24 mouse cellular contexts compared by ENCODE assay signal in the genomic region with DNA sequence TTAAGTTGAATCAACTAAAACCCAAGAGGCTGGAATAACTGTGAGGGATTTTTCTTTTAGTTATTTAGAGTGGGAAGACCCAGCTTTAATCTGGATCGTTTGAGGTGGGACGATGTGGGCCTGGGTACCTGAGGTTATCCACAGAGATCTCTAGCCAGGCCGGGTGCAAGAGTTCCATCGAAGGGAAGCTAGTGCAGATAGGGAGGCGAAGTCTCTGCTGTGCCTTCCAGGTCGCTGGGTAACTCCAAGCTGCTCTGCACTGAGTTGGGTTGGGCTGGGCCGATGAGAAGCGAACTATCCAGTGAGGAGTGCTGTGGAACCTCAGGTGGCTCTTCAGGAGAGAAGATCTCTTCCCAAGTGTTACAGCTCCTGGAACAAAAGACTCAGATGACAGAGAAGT. TPM values are rescaled to one million over a fixed set of nuclear protein-coding genes. Genes with fewer than 3 reads are reported as not detected.
"Had no signal": no experiment of that assay in that cellular context is flagged by ENCODE, and none has a peak within 500 bp of the region (broad histone marks: within the 10 kb centered on the region; RNA-seq: fewer than 3 reads in every experiment).

No protein-coding gene starts in this region.

- H3K9me3 ChIP-seq: hindbrain, embryonic 15.5 days; kidney, embryonic 15.5 days; limb, embryonic 15.5 days had no signal

- H3K4me3 ChIP-seq: gastrocnemius, adult 2 months; heart, embryonic 12.5 days; hindbrain, embryonic 13.5 days; hindbrain, embryonic 15.5 days; kidney, embryonic 15.5 days; limb, embryonic 13.5 days; limb, embryonic 15.5 days had no signal

- ATAC-seq: hindbrain, postnatal 0 days; intestine, embryonic 16.5 days had no signal

- H3K9ac ChIP-seq: heart, embryonic 12.5 days; hindbrain, embryonic 13.5 days; hindbrain, embryonic 15.5 days; kidney, embryonic 15.5 days; limb, embryonic 13.5 days; limb, embryonic 15.5 days; liver, embryonic 14.5 days had no signal

- H3K27ac ChIP-seq: gastrocnemius, adult 2 months; hindbrain, embryonic 13.5 days; hindbrain, embryonic 15.5 days; hindbrain, postnatal 0 days; kidney, embryonic 15.5 days; kidney, postnatal 0 days; limb, embryonic 13.5 days; limb, embryonic 15.5 days; liver, embryonic 14.5 days had no signal

- H3K4me1 ChIP-seq: heart, embryonic 12.5 days; hindbrain, embryonic 13.5 days; hindbrain, embryonic 15.5 days; kidney, embryonic 15.5 days; limb, embryonic 15.5 days had no signal

- H3K27me3 ChIP-seq: heart, embryonic 12.5 days; hindbrain, embryonic 13.5 days; hindbrain, embryonic 15.5 days; kidney, embryonic 15.5 days; limb, embryonic 13.5 days; limb, embryonic 15.5 days had no signal

- H3K4me2 ChIP-seq: heart, embryonic 12.5 days; hindbrain, embryonic 13.5 days; hindbrain, embryonic 15.5 days; kidney, embryonic 15.5 days; limb, embryonic 13.5 days; limb, embryonic 15.5 days had no signal

- DNase-seq: gastrocnemius, adult 2 months; gastrocnemius, postnatal 10 days; gastrocnemius, postnatal 25 days; heart, postnatal 14 days; heart, postnatal 36 days; kidney, adult 11 months; kidney, adult 2 months; kidney, adult 9 months; kidney, postnatal 14 days; kidney, postnatal 36 days; layer of hippocampus, adult 9-11 months; layer of hippocampus, postnatal 36 days; left cerebral cortex, postnatal 4 days had no signal

RNA-seq across cellular contexts. Expression of gene Ebf1, which starts 42.7 kb away (rescaled TPM):
- total RNA-seq: hematopoietic stem cell, adult 5-6 weeks had no signal
